Mouse (Mus musculus) thymus, adult 2 months (tissue): Measurements from ENCODE around the gene Gpr155. TPM values are rescaled to one million over a fixed set of nuclear protein-coding genes. Genes with fewer than 3 reads are reported as not detected.

Experiments
- DNase-seq: peaks from one replicate; pipeline ENCODE4 v3.0.0; 2021
- H3K27ac ChIP-seq: fragments of 200-500 bp; 2 replicates; pipeline ENCODE4 v1.5.1; 2012; ENCODE audit warnings: low read length, control low read depth; ENCODE audit not compliant: control insufficient read depth, insufficient read depth
- H3K27me3 ChIP-seq: fragments of 200-500 bp; 2 replicates; pipeline ENCODE4 v1.6.1; 2012; ENCODE audit warnings: mild to moderate bottlenecking, low read length, moderate library complexity, mixed read lengths; ENCODE audit not compliant: control insufficient read depth, insufficient read depth
- H3K36me3 ChIP-seq: fragments of 200-500 bp; 2 replicates; pipeline ENCODE4 v1.6.1; 2012; ENCODE audit warnings: mild to moderate bottlenecking, low read length, moderate library complexity; ENCODE audit not compliant: control insufficient read depth, insufficient read depth
- H3K4me1 ChIP-seq: fragments of 200-500 bp; replicated peaks from 2 replicates; pipeline ENCODE4 v1.6.1; 2012; ENCODE audit warnings: low read length; ENCODE audit not compliant: control insufficient read depth, insufficient read depth
- H3K4me3 ChIP-seq: fragments of 200-500 bp; 2 replicates; pipeline ENCODE4 v1.5.1; 2012; ENCODE audit warnings: mild to moderate bottlenecking, low read length, control low read depth, moderate library complexity; ENCODE audit not compliant: control insufficient read depth, insufficient read depth
- CTCF ChIP-seq: fragments of 200-500 bp; IDR thresholded peaks from 2 replicates; pipeline ENCODE4 v1.5.1; 2012; ENCODE audit warnings: mild to moderate bottlenecking, control low read depth, low read length, moderate library complexity, borderline replicate concordance; ENCODE audit not compliant: control insufficient read depth, poor library complexity, insufficient read depth; ENCODE audit errors: extremely low read depth
- POLR2A ChIP-seq: fragments of 200-500 bp; IDR thresholded peaks from 2 replicates; pipeline ENCODE4 v1.6.1; 2012; ENCODE audit warnings: mild to moderate bottlenecking, low read length, control low read depth, moderate library complexity; ENCODE audit not compliant: control insufficient read depth, poor library complexity, insufficient read depth; ENCODE audit errors: extremely low read depth
- WGBS: fragments of 180-500 bp; shearing (Covaris S2); methylation state at CpG from one replicate; pipeline ENCODE4 v1.1.7; 2018; 5-methylcytosine and 5-hydroxymethylcytosine counted together
- polyA plus RNA-seq: library from polyadenylated mRNA; depleted of rRNA; stranded (reverse); fragments of >200 nt; gene quantifications from 2 replicates; pipeline ENCODE4 v1.2.3, GENCODE M21; 2012

Gene Gpr155
- polyA plus RNA-seq, 1 experiment, result 3.1 TPM

DNA sequence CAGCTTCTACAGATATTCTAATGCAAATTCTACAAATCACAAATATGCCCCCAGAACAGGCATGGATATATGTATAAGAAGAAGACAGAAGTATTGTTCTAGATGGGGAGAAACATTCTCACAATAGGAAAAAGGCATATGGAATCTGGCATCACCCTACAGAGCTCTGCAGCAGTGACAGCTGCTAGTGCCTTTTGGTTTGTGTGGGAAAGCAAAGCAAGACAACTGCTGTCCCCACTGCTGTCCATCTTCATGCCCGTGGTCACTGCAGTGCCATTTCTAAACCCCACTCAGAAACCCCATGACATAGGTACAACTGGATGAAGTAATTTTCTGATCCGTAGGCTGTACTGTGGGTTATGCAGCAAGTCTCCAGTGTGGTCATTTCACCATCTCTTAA is 6.4 kb upstream of the Gpr155 start:
- Histone ChIP-seq H3K4me3 (no peak overlapping the region), H3K36me3 (no peaks in the 10 kb centered on the region), H3K27ac (no peak overlapping the region), H3K27me3 (no peaks in the 10 kb centered on the region), H3K4me1 (no peaks in the 10 kb centered on the region)
- 90% methylated on average over 2 of the region's 2 CpGs for WGBS
- DNase-seq, result no peak
- TF ChIP-seq POLR2A, result no peak
- TF ChIP-seq CTCF, result no peak

- DNase-seq, result no peak
- H3K27me3 ChIP-seq, result no peaks in the 10 kb centered on the region
- H3K4me3 ChIP-seq, result no peak overlapping the region
- H3K27ac ChIP-seq, result no peak overlapping the region
- no peak for TF ChIP-seq CTCF
- no peak for TF ChIP-seq POLR2A
- WGBS, result 88% methylated on average over 3 of the region's 3 CpGs
- peaks cover 7% of the 10 kb centered on the region for H3K4me1 ChIP-seq
- no peaks in the 10 kb centered on the region for H3K36me3 ChIP-seq
These were observed 3.6 kb upstream of the Gpr155 start for GRCm38 (mm10) chr2:73389951-73390350.

DNA sequence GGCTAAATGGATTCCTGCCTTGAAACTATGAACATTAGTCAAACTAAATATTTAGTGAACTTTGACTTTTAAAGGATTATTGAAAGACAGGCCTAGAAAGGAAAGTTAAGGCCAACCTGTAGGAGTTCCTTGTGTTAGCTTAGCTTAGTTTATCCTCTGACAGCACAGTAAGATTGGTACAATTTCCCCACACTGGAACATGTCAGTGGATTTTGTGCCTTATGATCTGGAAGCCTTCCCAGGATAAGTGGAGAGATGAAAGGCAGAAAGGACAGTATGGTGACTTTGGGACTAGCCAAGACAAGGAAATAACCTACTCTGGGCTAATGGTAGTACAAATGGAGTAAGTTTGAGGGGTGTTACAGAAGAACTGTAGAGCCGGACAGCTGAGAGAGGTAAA is 1.4 kb upstream of the Gpr155 start:
- Histone ChIP-seq H3K27ac (no peak overlapping the region), H3K4me3 (no peak overlapping the region), H3K36me3 (no peaks in the 10 kb centered on the region), H3K4me1 (peaks cover 7% of the 10 kb centered on the region), H3K27me3 (no peaks in the 10 kb centered on the region)
- WGBS, result 92% methylated on average over 1 of the region's 1 CpGs
- TF ChIP-seq CTCF, result no peak
- no peak for TF ChIP-seq POLR2A
- DNase-seq, result no peak

- peaks cover 7% of the 10 kb centered on the region for H3K4me1 ChIP-seq
- H3K27me3 ChIP-seq, result no peaks in the 10 kb centered on the region
- 4% methylated on average over 29 of the region's 29 CpGs for WGBS
- no peak overlapping the region for H3K27ac ChIP-seq
- DNase-seq, result no peak
- H3K4me3 ChIP-seq, result peak overlapping the region; percentile 85
- no peaks in the 10 kb centered on the region for H3K36me3 ChIP-seq
- no peak for TF ChIP-seq CTCF
- TF ChIP-seq POLR2A, result no peak
These were observed 574 bp downstream of the Gpr155 start for GRCm38 (mm10) chr2:73385641-73386355.

DNA sequence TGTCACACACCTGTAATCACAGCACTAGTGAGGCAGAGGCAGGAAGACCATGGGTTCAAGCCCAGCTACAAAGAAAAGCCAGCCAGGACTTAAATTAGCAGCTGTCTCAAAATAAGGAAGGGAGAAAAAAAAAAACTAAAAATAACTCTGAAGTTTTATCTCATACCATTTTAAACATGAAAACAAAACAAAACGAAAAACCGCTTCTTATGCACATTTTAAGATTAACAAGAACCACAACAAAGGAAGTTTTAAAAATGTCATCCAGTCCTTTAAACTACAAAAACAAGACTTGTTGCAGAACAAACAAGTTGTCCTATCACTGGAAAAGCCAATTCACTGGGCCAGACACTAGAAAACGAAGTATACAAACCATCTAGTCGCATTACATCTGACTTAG is 1.2 kb downstream of the Gpr155 start:
- Histone ChIP-seq H3K27me3 (no peaks in the 10 kb centered on the region), H3K4me3 (no peak overlapping the region), H3K27ac (no peak overlapping the region), H3K4me1 (peaks cover 7% of the 10 kb centered on the region), H3K36me3 (no peaks in the 10 kb centered on the region)
- TF ChIP-seq POLR2A, result no peak
- TF ChIP-seq CTCF, result no peak
- no peak for DNase-seq
- 48% methylated on average over 4 of the region's 4 CpGs for WGBS

GRCm38 (mm10) chr2:73380298-73380975 is 5.9 kb downstream of the Gpr155 start:
- DNase-seq, result no peak
- Histone ChIP-seq H3K4me1 (no peaks in the 10 kb centered on the region), H3K36me3 (no peaks in the 10 kb centered on the region), H3K27me3 (no peaks in the 10 kb centered on the region), H3K27ac (no peak overlapping the region), H3K4me3 (no peak overlapping the region)
- TF ChIP-seq CTCF, result no peak
- TF ChIP-seq POLR2A, result no peak
- WGBS, result 94% methylated on average over 9 of the region's 9 CpGs
